In the genomic region with DNA sequence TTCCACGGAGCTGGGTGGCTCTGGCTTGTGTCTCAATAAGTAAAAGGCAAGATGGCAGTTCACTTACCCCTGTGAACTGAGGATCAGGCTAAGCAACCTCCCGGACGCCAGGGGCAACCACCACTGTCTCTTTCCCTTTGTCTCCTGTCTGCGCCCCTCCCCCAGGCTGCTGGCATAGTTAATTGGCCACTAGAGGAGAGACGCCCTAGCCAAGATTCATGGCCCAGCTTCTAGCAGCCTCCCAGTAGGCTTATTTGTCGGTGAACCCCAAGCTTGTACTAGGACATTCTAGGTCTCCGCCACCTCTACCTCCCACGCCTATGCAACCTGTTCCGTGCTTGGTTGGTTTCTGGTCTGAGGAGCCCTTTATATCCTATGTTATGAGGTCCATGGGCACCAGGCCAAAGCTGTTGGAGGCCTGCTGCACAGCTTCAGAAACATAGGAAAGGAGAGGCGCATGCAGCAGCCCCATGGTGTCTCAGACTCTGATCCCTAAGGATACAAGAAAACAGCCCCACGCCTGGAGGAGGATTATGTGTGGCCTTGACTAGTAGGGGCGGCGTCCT, we compare ENCODE assay signal across 8 mouse cellular contexts. TPM values are rescaled to one million over a fixed set of nuclear protein-coding genes. Genes with fewer than 3 reads are reported as not detected.
DNase-seq lines count a peak whose midpoint lies in the region; ATAC-seq and TF ChIP-seq lines count a peak whose summit lies in the region.

No protein-coding gene starts in this region.

- ATAC-seq in forebrain, postnatal 0 days, result no peak

- H3K27me3 ChIP-seq in forebrain, postnatal 0 days (ENCODE audit: insufficient read depth, low read length), result no peaks in the 10 kb centered on the region
- no peaks in the 10 kb centered on the region for H3K27me3 ChIP-seq in limb, embryonic 10.5 days (ENCODE audit: low read depth, poor library complexity, severe bottlenecking)
- H3K27me3 ChIP-seq in myocyte (ENCODE audit: control insufficient read depth, insufficient read depth, insufficient read length), result no peaks in the 10 kb centered on the region

- H3K4me3 ChIP-seq in forebrain, postnatal 0 days (ENCODE audit: low read depth, low read length), result peak overlapping the region; percentile 32
- peak overlapping the region; percentile 87 for H3K4me3 ChIP-seq in limb, embryonic 10.5 days
- peak overlapping the region; percentile 92 for H3K4me3 ChIP-seq in myocyte

- TF ChIP-seq CTCF in forebrain, postnatal 0 days (IDR thresholded peaks at IDR 0.05; ENCODE audit: low read depth), result peak; percentile 29; the same call in 1 of the 2 replicates

- peak overlapping the region; percentile 56 for H3K4me2 ChIP-seq in forebrain, postnatal 0 days (ENCODE audit: low read depth)
- peak overlapping the region; percentile 33 for H3K4me2 ChIP-seq in myocyte (ENCODE audit: low read depth)

- peaks cover 44% of the 10 kb centered on the region for H3K36me3 ChIP-seq in forebrain, postnatal 0 days (ENCODE audit: insufficient read depth)
- peaks cover 78% of the 10 kb centered on the region for H3K36me3 ChIP-seq in limb, embryonic 10.5 days
- peaks cover 54% of the 10 kb centered on the region for H3K36me3 ChIP-seq in myocyte (ENCODE audit: control insufficient read depth, insufficient read depth)

- peaks cover 8% of the 10 kb centered on the region for H3K4me1 ChIP-seq in forebrain, postnatal 0 days (ENCODE audit: insufficient read depth)
- peaks cover 30% of the 10 kb centered on the region for H3K4me1 ChIP-seq in limb, embryonic 10.5 days

- peaks cover 12% of the 10 kb centered on the region for H3K79me2 ChIP-seq in myocyte (ENCODE audit: control insufficient read depth, insufficient read depth)

- H3K9ac ChIP-seq in forebrain, postnatal 0 days, result peak overlapping the region; percentile 43

- 40% methylated on average over 13 of the region's 13 CpGs for WGBS in forebrain, postnatal 0 days
- WGBS in limb, embryonic 10.5 days, result 51% methylated on average over 13 of the region's 13 CpGs

- no peak overlapping the region for H3ac ChIP-seq in myocyte (ENCODE audit: control insufficient read depth, insufficient read length)

- TF ChIP-seq POLR2A in myocyte (IDR thresholded peaks at IDR 0.05; ENCODE audit: insufficient read length, low read depth), result no peak

- peak overlapping the region; percentile 95 for H3K27ac ChIP-seq in forebrain, postnatal 0 days (ENCODE audit: low read depth, low read length)
- peak overlapping the region; percentile 91 for H3K27ac ChIP-seq in limb, embryonic 10.5 days

- no peaks in the 10 kb centered on the region for H3K9me3 ChIP-seq in forebrain, postnatal 0 days (ENCODE audit: low read length)
- no peaks in the 10 kb centered on the region for H3K9me3 ChIP-seq in limb, embryonic 10.5 days (replicated peaks)

- DNase-seq in heart, adult 8-10 months (ENCODE audit: low spot score), result peak; percentile 34
- DNase-seq in heart, adult 18-20 months, result no peak
- DNase-seq in 3T3-L1 (ENCODE audit: low read depth, low spot score), result peak; percentile 34
- peak; percentile 35 to 57 for DNase-seq in adrenal gland, postnatal 36 days
- no peak for DNase-seq in forebrain, postnatal 0 days
- DNase-seq in limb, embryonic 10.5 days (ENCODE audit: low spot score), result peak; percentile 48
- no peak for DNase-seq in spleen, adult 12 weeks (ENCODE audit: low spot score)

TF ChIP-seq in myocyte, 11 proteins besides CTCF, POLR2A, EP300 and RAD21:
- no peak for TF ChIP-seq MYOG (IDR thresholded peaks at IDR 0.05; ENCODE audit: control insufficient read depth in 1 of 3, insufficient read depth in 1 of 3, insufficient read length in 2 of 3, low read depth in 2 of 3)
- TF ChIP-seq TCF3 (IDR thresholded peaks at IDR 0.05; ENCODE audit: insufficient read length, low read depth), result no peak
- no peak for TF ChIP-seq USF1 (IDR thresholded peaks at IDR 0.05; ENCODE audit: low read depth)
- no peak for TF ChIP-seq REST (IDR thresholded peaks at IDR 0.05; ENCODE audit: insufficient read depth, insufficient read length)
- no peak for TF ChIP-seq MAX (IDR thresholded peaks at IDR 0.05; ENCODE audit: low read depth)
- TF ChIP-seq MYOD1 (IDR thresholded peaks at IDR 0.05; ENCODE audit: control insufficient read depth in 1 of 3, insufficient read length in 2 of 3, low read depth in 2 of 3), result no peak
- TF ChIP-seq CEBPB (IDR thresholded peaks at IDR 0.05; ENCODE audit: insufficient read depth, poor library complexity, severe bottlenecking), result no peak
- no peak for TF ChIP-seq TCF12 (IDR thresholded peaks at IDR 0.05; ENCODE audit: insufficient read depth, poor library complexity, severe bottlenecking)
- TF ChIP-seq POLR2AphosphoS2 (IDR thresholded peaks at IDR 0.05; ENCODE audit: insufficient read length, low read depth), result no peak
- no peak for TF ChIP-seq SRF (IDR thresholded peaks at IDR 0.05; ENCODE audit: control insufficient read depth, insufficient read length, low read depth)
- no peak for TF ChIP-seq E2F4 (IDR thresholded peaks at IDR 0.05; ENCODE audit: insufficient read depth)

RNA-seq across cellular contexts. Expression of gene Tssc4, which starts 0.7 kb away (rescaled TPM):
- 10 to 100 TPM; 13.6 to 15.2 (median 14.3) TPM for total RNA-seq in heart, adult 8-10 months (2022)
- total RNA-seq in heart, adult 18-20 months (2021), result 10 to 100 TPM; 13.1 to 14.9 TPM
- 10 to 100 TPM; 32.4 to 33.3 TPM for total RNA-seq in adrenal gland, postnatal 36 days (2021)
- 71.5 and 86.5 TPM in 2 replicates for total RNA-seq in forebrain, postnatal 0 days (2014; rRNA removed)
- polyA plus RNA-seq in forebrain, postnatal 0 days (2015; fragmentation: Nextera tagmentation; extraction: Ambion mirVana), result 91.8 and 101 TPM in 2 replicates
- polyA plus RNA-seq in limb, embryonic 10.5 days (2016; fragmentation: Nextera tagmentation; extraction: Ambion mirVana), result 145 and 157 TPM in 2 replicates
- 78.6 TPM for polyA plus RNA-seq in myocyte (2012; fragmentation: generic; extraction: Trizol)

RNA-seq across cellular contexts. Expression of gene Cd81, which starts 15.9 kb away (rescaled TPM):
- total RNA-seq in heart, adult 8-10 months (2022), result 100 to 1,000 TPM; 397 to 430 (median 418) TPM
- total RNA-seq in heart, adult 18-20 months (2021), result 100 to 1,000 TPM; 410 to 413 TPM
- total RNA-seq in adrenal gland, postnatal 36 days (2021), result 100 to 1,000 TPM; 689 to 765 TPM
- total RNA-seq in forebrain, postnatal 0 days (2014; rRNA removed), result 349 and 423 TPM in 2 replicates
- polyA plus RNA-seq in forebrain, postnatal 0 days (2015; fragmentation: Nextera tagmentation; extraction: Ambion mirVana), result 470 and 473 TPM in 2 replicates
- polyA plus RNA-seq in limb, embryonic 10.5 days (2016; fragmentation: Nextera tagmentation; extraction: Ambion mirVana), result 267 and 310 TPM in 2 replicates
- 744 TPM for polyA plus RNA-seq in myocyte (2012; fragmentation: generic; extraction: Trizol)

RNA-seq across cellular contexts. Expression of gene Trpm5, which starts 26.0 kb away (rescaled TPM):
- under 1 TPM in 1 of 4 experiments, not detected in 3; 0.28 TPM for total RNA-seq in heart, adult 8-10 months (2022)
- total RNA-seq in heart, adult 18-20 months (2021), result under 1 TPM in 1 of 2 experiments, not detected in 1; 0.10 TPM
- total RNA-seq in adrenal gland, postnatal 36 days (2021), result under 1 TPM in 1 of 2 experiments, not detected in 1; 0.43 TPM
- 1.0 and 1.3 TPM in 2 replicates for total RNA-seq in forebrain, postnatal 0 days (2014; rRNA removed)
- 1.1 and 1.2 TPM in 2 replicates for polyA plus RNA-seq in forebrain, postnatal 0 days (2015; fragmentation: Nextera tagmentation; extraction: Ambion mirVana)
- polyA plus RNA-seq in limb, embryonic 10.5 days (2016; fragmentation: Nextera tagmentation; extraction: Ambion mirVana), result 0.88 and 1.9 TPM in 2 replicates
- polyA plus RNA-seq in myocyte (2012; fragmentation: generic; extraction: Trizol), result 6.9 TPM

RNA-seq across cellular contexts. Expression of gene Kcnq1, which starts 37.8 kb away (rescaled TPM):
- total RNA-seq in heart, adult 8-10 months (2022), result 10 to 100 TPM; 30.9 to 36.9 (median 32.8) TPM
- 10 to 100 TPM; 33.8 to 36.4 TPM for total RNA-seq in heart, adult 18-20 months (2021)
- 1 to 10 TPM; 2.9 to 7.6 TPM for total RNA-seq in adrenal gland, postnatal 36 days (2021)
- 0.77 and 1.00 TPM in 2 replicates for total RNA-seq in forebrain, postnatal 0 days (2014; rRNA removed)
- 1.1 and 2.0 TPM in 2 replicates for polyA plus RNA-seq in forebrain, postnatal 0 days (2015; fragmentation: Nextera tagmentation; extraction: Ambion mirVana)
- 0.94 and 1.0 TPM in 2 replicates for polyA plus RNA-seq in limb, embryonic 10.5 days (2016; fragmentation: Nextera tagmentation; extraction: Ambion mirVana)
- polyA plus RNA-seq in myocyte (2012; fragmentation: generic; extraction: Trizol), result 0.12 TPM

Comparison
In these comparisons a context has a peak if more than half of its experiments do, and no peak if none do; other contexts are left out.
1. DNase-seq: peak in heart, adult 8-10 months (single experiment), 3T3-L1 (single experiment), adrenal gland, postnatal 36 days (2 of 2) and limb, embryonic 10.5 days (single experiment); none in heart, adult 18-20 months (0 of 2), forebrain, postnatal 0 days (single experiment) and spleen, adult 12 weeks (single experiment).
2. H3K4me3 ChIP-seq: peak in every context shown above with its lines; median percentile 92 in myocyte; 87 in limb, embryonic 10.5 days; 32 in forebrain, postnatal 0 days.